Mouse (Mus musculus) forebrain, postnatal 0 days (tissue): Measurements from ENCODE around the gene Tnnt1. TPM values are rescaled to one million over a fixed set of nuclear protein-coding genes. Genes with fewer than 3 reads are reported as not detected.

Experiments
- ATAC-seq: fragments of 200-750 bp; cut with Nextera tagmentation; 2 replicates; pipeline ENCODE4 v1.8.0; 2017; ENCODE audit warnings: mild to moderate bottlenecking, moderate library complexity
- DNase-seq: peaks from one replicate; pipeline ENCODE4 v3.0.0-alpha.2; 2015
- H3K27ac ChIP-seq: fragments of 300-500 bp; sonication (generic); 2 replicates; pipeline ENCODE4 v1.5.1; 2014; ENCODE audit warnings: low read depth, mild to moderate bottlenecking, antibody characterized with exemption, low read length, moderate library complexity, mixed read lengths
- H3K27me3 ChIP-seq: fragments of 300-500 bp; sonication (generic); 2 replicates; pipeline ENCODE4 v1.6.1; 2014; ENCODE audit warnings: mild to moderate bottlenecking, low read length, mixed read lengths; ENCODE audit not compliant: insufficient read depth
- H3K36me3 ChIP-seq: fragments of 300-500 bp; sonication (generic); 2 replicates; pipeline ENCODE4 v1.6.1; 2014; ENCODE audit warnings: mild to moderate bottlenecking, moderate library complexity; ENCODE audit not compliant: insufficient read depth
- H3K4me1 ChIP-seq: fragments of 300-500 bp; sonication (generic); 2 replicates; pipeline ENCODE4 v1.6.1; 2014; ENCODE audit warnings: antibody characterized with exemption; ENCODE audit not compliant: insufficient read depth
- H3K4me2 ChIP-seq: fragments of 300-500 bp; sonication (generic); 2 replicates; pipeline ENCODE4 v1.6.1; 2014; ENCODE audit warnings: low read depth, mild to moderate bottlenecking, moderate library complexity
- H3K4me3 ChIP-seq: fragments of 300-500 bp; sonication (generic); 2 replicates; pipeline ENCODE4 v1.5.1; 2014; ENCODE audit warnings: low read depth, low read length, mixed read lengths
- H3K9ac ChIP-seq: fragments of 300-500 bp; sonication (generic); 2 replicates; pipeline ENCODE4 v1.6.1; 2014; ENCODE audit warnings: mild to moderate bottlenecking
- H3K9me3 ChIP-seq: fragments of 300-500 bp; sonication (generic); 2 replicates; pipeline ENCODE4 v1.6.1; 2016; ENCODE audit warnings: low read length
- CTCF ChIP-seq: sonication (generic); IDR thresholded peaks from 2 replicates; pipeline ENCODE4 v1.5.1; 2016; ENCODE audit warnings: antibody characterized with exemption, control low read depth, low read depth
- WGBS: fragments of 180-500 bp; shearing (Covaris S2); extraction: QIAGEN DNeasy Blood & Tissue Kit; methylation state at CpG from one replicate; pipeline ENCODE4 v1.1.7; 2014; 5-methylcytosine and 5-hydroxymethylcytosine counted together
- polyA plus RNA-seq: library from polyadenylated mRNA; unstranded; fragments of >200 nt; fragmentation: Nextera tagmentation; extraction: Ambion mirVana; gene quantifications from 2 replicates; pipeline ENCODE4 v1.2.1, GENCODE M21; 2015
- total RNA-seq: library from RNA; depleted of rRNA; stranded (reverse); fragments of >200 nt; gene quantifications from 2 replicates; pipeline ENCODE4 v1.2.3, GENCODE M21; 2014

Tnnt1 gene
- total and polyA plus RNA-seq, 2 experiments from 2014 or later: 2.9 to 3.9 TPM

DNA sequence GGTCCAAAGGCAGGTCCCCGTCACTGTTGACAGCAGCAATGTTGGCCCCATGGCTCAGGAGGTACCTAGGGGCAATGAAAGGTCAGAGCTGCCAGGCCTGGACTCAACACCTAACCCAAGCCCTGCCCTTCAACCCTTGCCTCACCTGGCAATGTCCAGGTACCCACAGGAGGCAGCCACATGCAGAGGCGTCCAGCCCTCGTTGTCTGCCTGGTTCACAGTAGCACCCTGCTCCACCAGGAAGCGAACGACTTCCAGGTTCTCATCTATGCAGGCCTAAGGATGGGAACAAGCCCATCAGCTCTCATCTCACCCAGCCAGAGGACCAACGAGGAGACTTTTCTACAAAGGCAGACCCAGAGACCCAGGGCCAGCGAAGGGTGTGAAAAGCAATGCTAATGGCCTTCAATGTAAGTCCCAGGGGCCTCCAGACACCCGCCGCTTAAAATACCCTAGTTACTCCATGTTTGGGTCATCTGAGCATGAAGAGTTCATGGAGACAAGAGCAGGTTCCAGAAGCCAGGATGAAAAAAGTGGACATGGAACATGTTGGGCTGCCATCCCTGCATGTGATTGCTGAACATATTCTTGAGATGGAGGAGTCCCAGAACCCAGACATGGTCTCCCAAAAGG is 18.8 kb downstream of the Tnnt1 start:
- H3K4me2 ChIP-seq: no peak overlapping the region
- 93% methylated on average over 9 of the region's 9 CpGs for WGBS

DNA sequence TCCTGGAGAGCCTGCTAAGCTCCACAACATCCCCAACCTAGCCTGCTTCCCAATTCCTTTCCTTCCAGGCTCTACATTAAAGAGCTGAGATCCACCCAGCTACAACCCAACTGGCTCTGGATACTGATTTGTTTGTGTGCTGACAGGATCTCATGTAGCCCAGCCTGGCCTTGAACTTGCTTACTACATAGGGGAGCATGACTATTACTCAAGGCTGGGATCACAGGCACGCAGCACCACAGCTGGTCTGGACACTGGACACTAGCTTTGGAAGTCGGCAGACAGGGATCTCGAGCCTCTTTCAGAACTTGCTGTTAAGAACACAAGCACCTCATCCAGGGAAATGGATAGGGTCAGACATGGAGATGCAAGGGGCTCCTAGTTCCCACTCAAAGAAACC is 19.7 kb downstream of the Tnnt1 start:
- Histone ChIP-seq H3K27ac (no peak overlapping the region), H3K4me1 (peaks cover 19% of the 10 kb centered on the region; the same call in 1 of the 2 replicates), H3K27me3 (no peaks in the 10 kb centered on the region), H3K9ac (no peak overlapping the region), H3K9me3 (no peaks in the 10 kb centered on the region), H3K4me3 (no peak overlapping the region), H3K36me3 (peaks cover 28% of the 10 kb centered on the region), H3K4me2 (no peak overlapping the region)
- DNase-seq (no peak), ATAC-seq (no peak)
- WGBS: 95% methylated on average over 3 of the region's 3 CpGs
- TF ChIP-seq CTCF: no peak

More for the DNA sequence above, 18.8 kb downstream of the Tnnt1 start:
- DNase-seq (no peak), ATAC-seq (no peak)
- Histone ChIP-seq H3K4me3 (no peak overlapping the region), H3K4me1 (peaks cover 19% of the 10 kb centered on the region; the same call in 1 of the 2 replicates), H3K9ac (no peak overlapping the region), H3K9me3 (no peaks in the 10 kb centered on the region), H3K27ac (no peak overlapping the region), H3K36me3 (peaks cover 28% of the 10 kb centered on the region), H3K27me3 (no peaks in the 10 kb centered on the region)
- no peak for TF ChIP-seq CTCF

GRCm38 (mm10) chr7:4493991-4494390 is 22.2 kb downstream of the Tnnt1 start:
- Histone ChIP-seq H3K9me3 (no peaks in the 10 kb centered on the region), H3K4me1 (0 out of 2 replicates have a peak, but pooled peaks cover 8% of the 10 kb centered on the region), H3K4me2 (no peak overlapping the region), H3K36me3 (peaks cover 40% of the 10 kb centered on the region), H3K27ac (no peak overlapping the region), H3K27me3 (no peaks in the 10 kb centered on the region), H3K4me3 (no peak overlapping the region), H3K9ac (no peak overlapping the region)
- no peak for TF ChIP-seq CTCF
- DNase-seq (no peak), ATAC-seq (no peak)
- WGBS: 89% methylated on average over 1 of the region's 1 CpGs

- no peak for ATAC-seq
- WGBS: 91% methylated on average over 13 of the region's 13 CpGs
- Histone ChIP-seq H3K9me3 (no peaks in the 10 kb centered on the region), H3K9ac (no peak overlapping the region), H3K4me1 (no peaks in the 10 kb centered on the region), H3K4me3 (no peak overlapping the region), H3K4me2 (no peak overlapping the region), H3K36me3 (peaks cover 46% of the 10 kb centered on the region), H3K27ac (no peak overlapping the region), H3K27me3 (no peaks in the 10 kb centered on the region)
- TF ChIP-seq CTCF: no peak
- no peak for DNase-seq
These were observed 23.6 kb downstream of the Tnnt1 start for GRCm38 (mm10) chr7:4492284-4493224.

DNA sequence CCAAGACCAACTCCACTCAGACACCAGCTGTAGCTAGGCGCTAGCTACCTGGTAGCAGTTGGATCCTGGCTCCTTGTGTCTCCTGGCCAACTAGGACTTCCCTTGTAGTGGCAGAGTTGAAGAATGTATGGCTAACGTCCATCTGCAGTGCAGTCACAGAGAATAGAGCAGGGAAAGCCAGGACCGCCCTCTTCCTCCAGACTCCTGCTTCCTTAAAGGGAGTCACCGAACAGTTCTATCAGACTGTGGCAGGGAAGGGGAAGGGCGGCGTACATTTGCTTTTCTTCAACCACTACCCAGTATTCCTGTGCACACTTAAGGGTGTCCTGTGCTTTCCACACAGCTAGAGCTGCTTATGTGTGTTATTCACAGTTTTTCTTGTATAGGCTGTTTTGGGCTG is 24.9 kb downstream of the Tnnt1 start:
- DNase-seq (no peak), ATAC-seq (no peak)
- H3K36me3 ChIP-seq: peaks cover 43% of the 10 kb centered on the region
- H3K9ac ChIP-seq: no peak overlapping the region
- no peaks in the 10 kb centered on the region for H3K9me3 ChIP-seq
- H3K4me2 ChIP-seq: no peak overlapping the region
- no peak overlapping the region for H3K27ac ChIP-seq
- H3K27me3 ChIP-seq: no peaks in the 10 kb centered on the region
- TF ChIP-seq CTCF: no peak
- no peaks in the 10 kb centered on the region for H3K4me1 ChIP-seq
- no peak overlapping the region for H3K4me3 ChIP-seq
- 92% methylated on average over 6 of the region's 6 CpGs for WGBS

GRCm38 (mm10) chr7:4482281-4482680 is 33.9 kb downstream of the Tnnt1 start:
- peaks cover 63% of the 10 kb centered on the region for H3K36me3 ChIP-seq

DNA sequence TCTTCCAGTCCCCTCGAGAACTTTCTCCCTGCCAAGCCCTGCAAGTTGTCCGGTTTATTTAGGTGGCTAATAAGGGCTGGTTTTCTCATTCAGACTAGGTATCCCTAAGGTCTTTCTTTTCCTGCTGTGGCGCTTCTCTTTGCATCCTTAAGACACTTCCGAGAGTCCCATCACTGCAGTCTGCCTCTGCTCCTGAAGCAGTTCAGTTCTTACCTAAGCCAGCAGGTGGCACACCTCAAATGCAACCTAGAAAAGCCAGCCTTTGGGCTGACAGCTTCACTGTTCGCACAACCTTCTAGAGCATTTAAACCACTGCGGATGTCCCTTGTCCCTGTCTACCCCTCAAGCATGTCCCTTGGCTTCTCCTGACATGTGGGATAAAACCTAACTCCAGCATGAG is 36.5 kb downstream of the Tnnt1 start:
- DNase-seq (peak; percentile 53), ATAC-seq (peak; percentile 44)
- no peaks in the 10 kb centered on the region for H3K9me3 ChIP-seq
- peak; percentile 76 for TF ChIP-seq CTCF
- no peak overlapping the region for H3K4me3 ChIP-seq
- 0 out of 2 replicates have a peak, but pooled peaks cover 4% of the 10 kb centered on the region for H3K4me1 ChIP-seq
- no peak overlapping the region for H3K4me2 ChIP-seq
- WGBS: 26% methylated on average over 6 of the region's 6 CpGs
- H3K9ac ChIP-seq: no peak overlapping the region
- no peak overlapping the region for H3K27ac ChIP-seq
- no peaks in the 10 kb centered on the region for H3K27me3 ChIP-seq
- H3K36me3 ChIP-seq: peaks cover 45% of the 10 kb centered on the region

More at GRCm38 (mm10) chr7:4482281-4482680, 33.9 kb downstream of the Tnnt1 start:
- no peak overlapping the region for H3K4me3 ChIP-seq
- 0 out of 2 replicates have a peak, but pooled peaks cover 4% of the 10 kb centered on the region for H3K4me1 ChIP-seq
- H3K4me2 ChIP-seq: no peak overlapping the region
- H3K27ac ChIP-seq: no peak overlapping the region
- 90% methylated on average over 12 of the region's 12 CpGs for WGBS
- ATAC-seq (no peak), DNase-seq (no peak)
- H3K9me3 ChIP-seq: no peaks in the 10 kb centered on the region
- H3K9ac ChIP-seq: no peak overlapping the region
- no peak for TF ChIP-seq CTCF
- no peaks in the 10 kb centered on the region for H3K27me3 ChIP-seq
